Mouse (Mus musculus) kidney, embryonic 16.5 days (tissue): Measurements from ENCODE around the gene Proca1. TPM values are rescaled to one million over a fixed set of nuclear protein-coding genes. Genes with fewer than 3 reads are reported as not detected.

Experiments used
- ATAC-seq: fragments of 200-750 bp; cut with Nextera tagmentation; 2 replicates; pipeline ENCODE4 v1.8.0; 2017; ENCODE audit warnings: moderate TSS enrichment; ENCODE audit not compliant: low FRiP score, low TSS enrichment
- H3K27ac ChIP-seq: fragments of 300-500 bp; sonication (generic); 2 replicates; pipeline ENCODE4 v1.5.1; 2014; ENCODE audit warnings: low read length
- H3K27me3 ChIP-seq: fragments of 300-500 bp; sonication (generic); 2 replicates; pipeline ENCODE4 v1.6.1; 2014; ENCODE audit warnings: low read length, control low read depth, mixed read lengths; ENCODE audit not compliant: insufficient read depth
- H3K36me3 ChIP-seq: fragments of 300-500 bp; sonication (generic); 2 replicates; pipeline ENCODE4 v1.6.1; 2014; ENCODE audit warnings: low read length, control low read depth, mixed read lengths; ENCODE audit not compliant: insufficient read depth
- H3K4me1 ChIP-seq: fragments of 300-500 bp; sonication (generic); 2 replicates; pipeline ENCODE4 v1.6.1; 2014; ENCODE audit warnings: low read length, control low read depth, mixed read lengths; ENCODE audit not compliant: insufficient read depth
- H3K4me2 ChIP-seq: fragments of 300-500 bp; sonication (generic); replicated peaks from 2 replicates; pipeline ENCODE4 v1.6.1; 2014; ENCODE audit warnings: low read depth, low read length
- H3K4me3 ChIP-seq: fragments of 300-500 bp; sonication (generic); 2 replicates; pipeline ENCODE4 v1.5.1; 2014; ENCODE audit warnings: mild to moderate bottlenecking, low read length
- H3K9ac ChIP-seq: fragments of 300-500 bp; sonication (generic); replicated peaks from 2 replicates; pipeline ENCODE4 v1.6.1; 2014; ENCODE audit warnings: low read length
- H3K9me3 ChIP-seq: fragments of 300-500 bp; sonication (generic); 2 replicates; pipeline ENCODE4 v1.6.1; 2016; ENCODE audit warnings: low read length, control low read depth
- WGBS: fragments of 180-500 bp; shearing (Covaris S2); extraction: QIAGEN DNeasy Blood & Tissue Kit; methylation state at CpG from one replicate; pipeline ENCODE4 v1.1.7; 2014; 5-methylcytosine and 5-hydroxymethylcytosine counted together
- polyA plus RNA-seq: library from polyadenylated mRNA; unstranded; fragments of >200 nt; fragmentation: Nextera tagmentation; extraction: Ambion mirVana; gene quantifications from 2 replicates; pipeline ENCODE4 v1.2.1, GENCODE M21; 2015

The Proca1 gene
- polyA plus RNA-seq, 1 experiment from 2014 or later, result 4.5 TPM

- no peaks in the 10 kb centered on the region for H3K9me3 ChIP-seq
- under 1% methylated on average over 71 of the region's 78 CpGs for WGBS
Measured at GRCm38 (mm10) chr11:78164924-78165760, 28.1 kb upstream of the Proca1 start, which contains the start of gene Traf4. Traf4 (minus strand) TSS chr11:78165589.

GRCm38 (mm10) chr11:78165761-78166109 lies 27.5 kb upstream of the Proca1 start:
- Histone ChIP-seq H3K36me3 (peaks cover 15% of the 10 kb centered on the region), H3K27ac (peak overlapping the region; percentile 97), H3K9me3 (no peaks in the 10 kb centered on the region), H3K9ac (peak overlapping the region; percentile 99), H3K4me1 (peaks cover 35% of the 10 kb centered on the region), H3K4me2 (peak overlapping the region; percentile 84), H3K27me3 (no peaks in the 10 kb centered on the region), H3K4me3 (peak overlapping the region; percentile 100)
- WGBS, result under 1% methylated on average over 16 of the region's 16 CpGs
- peak; percentile 7; the same call in 1 of the 2 replicates for ATAC-seq

More at GRCm38 (mm10) chr11:78164924-78165760, 28.1 kb upstream of the Proca1 start, which contains the start of gene Traf4:
- Histone ChIP-seq H3K27ac (peak within 1 kb of the TSS; percentile 97), H3K36me3 (peaks cover 20% of the 10 kb centered on the region), H3K4me1 (peaks cover 33% of the 10 kb centered on the region), H3K4me3 (peak within 1 kb of the TSS; percentile 100), H3K9ac (peak within 1 kb of the TSS; percentile 99), H3K4me2 (peak within 1 kb of the TSS; percentile 84), H3K27me3 (no peaks in the 10 kb centered on the region)
- ATAC-seq, result peak; percentile 80

- 44% methylated on average over 4 of the region's 4 CpGs for WGBS
- peaks cover 36% of the 10 kb centered on the region for H3K4me1 ChIP-seq
- peak overlapping the region; percentile 99 for H3K9ac ChIP-seq
Measured at GRCm38 (mm10) chr11:78166161-78166560, 27.0 kb upstream of the Proca1 start.

GRCm38 (mm10) chr11:78166640-78167039 lies 26.6 kb upstream of the Proca1 start:
- H3K27me3 ChIP-seq, result no peaks in the 10 kb centered on the region
- H3K4me1 ChIP-seq, result peaks cover 36% of the 10 kb centered on the region
- H3K4me3 ChIP-seq, result no peak overlapping the region
- ATAC-seq, result no peak
- H3K9ac ChIP-seq, result no peak overlapping the region
- no peaks in the 10 kb centered on the region for H3K9me3 ChIP-seq
- 64% methylated on average over 6 of the region's 6 CpGs for WGBS
- H3K36me3 ChIP-seq, result peaks cover 12% of the 10 kb centered on the region
- H3K27ac ChIP-seq, result peak overlapping the region; percentile 97; the same call in 1 of the 2 replicates
- H3K4me2 ChIP-seq, result no peak overlapping the region

More at GRCm38 (mm10) chr11:78166161-78166560, 27.0 kb upstream of the Proca1 start:
- Histone ChIP-seq H3K9me3 (no peaks in the 10 kb centered on the region), H3K4me2 (peak overlapping the region; percentile 84), H3K27ac (peak overlapping the region; percentile 97), H3K36me3 (peaks cover 14% of the 10 kb centered on the region), H3K4me3 (peak overlapping the region; percentile 100), H3K27me3 (no peaks in the 10 kb centered on the region)
- ATAC-seq, result no peak

- H3K9me3 ChIP-seq, result no peaks in the 10 kb centered on the region
- 0 out of 2 replicates have a peak, but pooled peaks cover 5% of the 10 kb centered on the region for H3K36me3 ChIP-seq
- H3K9ac ChIP-seq, result no peak overlapping the region
- ATAC-seq, result no peak
- H3K4me2 ChIP-seq, result no peak overlapping the region
- H3K27ac ChIP-seq, result no peak overlapping the region
- H3K4me1 ChIP-seq, result peaks cover 30% of the 10 kb centered on the region
- H3K27me3 ChIP-seq, result no peaks in the 10 kb centered on the region
- no peak overlapping the region for H3K4me3 ChIP-seq
- WGBS, result 92% methylated on average over 14 of the region's 14 CpGs
Measured at GRCm38 (mm10) chr11:78167257-78167959, 25.8 kb upstream of the Proca1 start.

GRCm38 (mm10) chr11:78168541-78169468 lies 24.4 kb upstream of the Proca1 start:
- H3K9me3 ChIP-seq, result no peaks in the 10 kb centered on the region
- peak overlapping the region; percentile 34; the same call in 1 of the 2 replicates for H3K4me2 ChIP-seq
- no peaks in the 10 kb centered on the region for H3K27me3 ChIP-seq
- WGBS, result 55% methylated on average over 19 of the region's 19 CpGs
- H3K36me3 ChIP-seq, result 0 out of 2 replicates have a peak, but pooled peaks cover 5% of the 10 kb centered on the region
- H3K9ac ChIP-seq, result peak overlapping the region; percentile 38
- H3K4me1 ChIP-seq, result peaks cover 18% of the 10 kb centered on the region
- H3K27ac ChIP-seq, result no peak overlapping the region
- ATAC-seq, result no peak
- no peak overlapping the region for H3K4me3 ChIP-seq

- peak; percentile 12; the same call in 1 of the 2 replicates for ATAC-seq
- H3K27me3 ChIP-seq, result no peaks in the 10 kb centered on the region
Measured at GRCm38 (mm10) chr11:78170306-78170705, 22.9 kb upstream of the Proca1 start.

GRCm38 (mm10) chr11:78171328-78171727 lies 21.9 kb upstream of the Proca1 start:
- H3K9me3 ChIP-seq, result no peaks in the 10 kb centered on the region
- H3K27me3 ChIP-seq, result no peaks in the 10 kb centered on the region
- ATAC-seq, result no peak
- no peak overlapping the region for H3K27ac ChIP-seq
- 0 out of 2 replicates have a peak, but pooled peaks cover 5% of the 10 kb centered on the region for H3K36me3 ChIP-seq
- H3K9ac ChIP-seq, result no peak overlapping the region
- no peak overlapping the region for H3K4me3 ChIP-seq
- H3K4me2 ChIP-seq, result no peak overlapping the region
- peaks cover 15% of the 10 kb centered on the region for H3K4me1 ChIP-seq
- 78% methylated on average over 4 of the region's 4 CpGs for WGBS

More at GRCm38 (mm10) chr11:78170306-78170705, 22.9 kb upstream of the Proca1 start:
- Histone ChIP-seq H3K4me2 (no peak overlapping the region), H3K9ac (no peak overlapping the region; the same call in 1 of the 2 replicates), H3K27ac (no peak overlapping the region), H3K4me3 (no peak overlapping the region), H3K36me3 (0 out of 2 replicates have a peak, but pooled peaks cover 5% of the 10 kb centered on the region), H3K4me1 (peaks cover 18% of the 10 kb centered on the region), H3K9me3 (no peaks in the 10 kb centered on the region)
- 70% methylated on average over 15 of the region's 15 CpGs for WGBS
